Mouse (Mus musculus) midbrain, embryonic 15.5 days (tissue): ENCODE data around the gene Hs3st5. TPM values are rescaled to one million over a fixed set of nuclear protein-coding genes. Genes with fewer than 3 reads are reported as not detected.
"Not testable (repeated sequence)": the region's sequence is repeated elsewhere in the genome, so short reads cannot be mapped to it uniquely, and the experiment has no call there.

Experiments used
- ATAC-seq: fragments of 200-750 bp; cut with Nextera tagmentation; replicated peaks from 2 replicates; pipeline ENCODE4 v1.8.0; 2017; ENCODE audit warnings: moderate TSS enrichment
- H3K27ac ChIP-seq: fragments of 300-500 bp; sonication (generic); 2 replicates; pipeline ENCODE4 v1.5.1; 2015; ENCODE audit warnings: mild to moderate bottlenecking, inconsistent platforms
- H3K27me3 ChIP-seq: fragments of 300-500 bp; sonication (generic); replicated peaks from 2 replicates; pipeline ENCODE4 v1.6.1; 2015; ENCODE audit warnings: inconsistent platforms
- H3K36me3 ChIP-seq: fragments of 300-500 bp; sonication (generic); replicated peaks from 2 replicates; pipeline ENCODE4 v1.6.1; 2015; ENCODE audit warnings: inconsistent platforms
- H3K4me1 ChIP-seq: fragments of 300-500 bp; sonication (generic); 2 replicates; pipeline ENCODE4 v1.6.1; 2015; ENCODE audit warnings: inconsistent platforms
- H3K4me2 ChIP-seq: fragments of 300-500 bp; sonication (generic); 2 replicates; pipeline ENCODE4 v1.6.1; 2015; ENCODE audit warnings: inconsistent platforms, mild to moderate bottlenecking, moderate library complexity
- H3K4me3 ChIP-seq: fragments of 300-500 bp; sonication (generic); 2 replicates; pipeline ENCODE4 v1.5.1; 2015; ENCODE audit warnings: mild to moderate bottlenecking, inconsistent platforms
- H3K9ac ChIP-seq: fragments of 300-500 bp; sonication (generic); 2 replicates; pipeline ENCODE4 v1.6.1; 2015; ENCODE audit warnings: mild to moderate bottlenecking, inconsistent platforms
- H3K9me3 ChIP-seq: fragments of 300-500 bp; sonication (generic); 2 replicates; pipeline ENCODE4 v1.6.1; 2016; ENCODE audit warnings: inconsistent platforms
- WGBS: fragments of 180-500 bp; shearing (Covaris S2); methylation state at CpG from one replicate; pipeline ENCODE4 v1.1.7; 2015; ENCODE audit warnings: mixed read lengths; 5-methylcytosine and 5-hydroxymethylcytosine counted together
- polyA plus RNA-seq: library from polyadenylated mRNA; unstranded; fragments of >200 nt; fragmentation: Nextera tagmentation; extraction: Ambion mirVana; gene quantifications from 2 replicates; pipeline ENCODE4 v1.2.1, GENCODE M21; 2015

Gene Hs3st5
- polyA plus RNA-seq, 1 experiment from 2014 or later: 23.4 TPM

DNA sequence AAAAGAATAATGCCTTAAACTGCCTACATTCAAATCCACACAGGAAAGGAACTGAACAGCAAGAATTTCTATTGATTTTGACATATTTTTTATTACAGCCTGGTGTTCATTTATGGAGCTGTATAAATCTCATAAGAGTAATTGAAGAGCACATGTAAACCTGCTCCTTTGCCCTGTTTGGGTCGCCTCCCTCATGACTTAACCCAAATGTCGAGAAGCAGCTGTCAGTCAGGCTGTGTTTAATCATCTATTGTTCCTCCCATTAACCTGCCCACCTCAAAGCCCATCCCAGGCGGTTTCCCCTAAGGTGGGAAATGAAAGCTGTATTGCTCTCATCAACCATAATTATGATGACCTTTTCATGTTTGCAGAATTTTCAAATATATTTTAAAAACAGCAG is 65.9 kb downstream of the Hs3st5 start:
- no peak overlapping the region for H3K4me3 ChIP-seq
- H3K9me3 ChIP-seq: no peaks in the 10 kb centered on the region
- peak; percentile 57; the same call in 1 of the 2 replicates for ATAC-seq
- no peaks in the 10 kb centered on the region for H3K36me3 ChIP-seq
- peak overlapping the region; percentile 24; the same call in 1 of the 2 replicates for H3K27ac ChIP-seq
- WGBS: 55% methylated on average over 3 of the region's 3 CpGs
- peaks cover 11% of the 10 kb centered on the region for H3K4me1 ChIP-seq
- H3K9ac ChIP-seq: no peak overlapping the region
- no peaks in the 10 kb centered on the region for H3K27me3 ChIP-seq
- no peak overlapping the region for H3K4me2 ChIP-seq

DNA sequence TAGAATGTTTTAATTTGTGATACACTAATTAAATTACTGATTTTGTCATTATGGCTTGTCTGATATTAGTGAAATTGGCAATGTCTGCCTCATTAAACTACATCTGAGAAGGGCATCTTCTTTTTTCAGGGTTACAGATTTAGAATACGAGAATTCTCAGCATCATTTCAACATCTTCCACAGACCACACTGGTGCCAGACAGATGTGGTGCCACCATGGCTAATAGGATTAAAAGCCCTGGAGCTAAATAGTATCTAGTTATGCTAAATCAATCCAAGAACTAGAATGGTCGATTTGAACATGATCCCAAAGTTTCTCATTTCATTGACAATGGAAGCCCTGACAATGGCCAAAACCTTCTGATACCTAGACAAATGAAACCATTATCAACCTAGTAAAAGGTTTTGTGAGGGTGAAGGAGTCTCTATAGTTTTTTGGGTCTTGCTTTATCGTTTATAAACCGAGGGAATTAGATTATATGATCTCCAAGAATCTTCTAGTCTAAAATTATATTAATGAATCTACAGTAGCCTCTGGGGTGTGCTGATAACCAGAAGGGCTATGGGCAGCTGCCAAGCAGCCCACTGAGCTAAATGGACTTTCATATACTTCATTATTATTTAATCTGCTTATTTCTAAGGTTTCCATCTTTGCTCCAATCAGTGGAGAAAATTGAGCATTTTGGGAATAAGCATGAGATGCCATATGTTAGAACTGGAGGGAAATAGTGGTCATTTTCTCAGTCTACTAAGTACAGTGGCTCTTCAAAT is 71.9 kb downstream of the Hs3st5 start:
- Histone ChIP-seq H3K4me3 (no peak overlapping the region), H3K4me2 (no peak overlapping the region), H3K4me1 (no peaks in the 10 kb centered on the region), H3K9ac (no peak overlapping the region), H3K9me3 (no peaks in the 10 kb centered on the region), H3K27ac (no peak overlapping the region), H3K27me3 (no peaks in the 10 kb centered on the region), H3K36me3 (no peaks in the 10 kb centered on the region)
- 29% methylated on average over 4 of the region's 4 CpGs for WGBS
- ATAC-seq: peak; percentile 63; the same call in 1 of the 2 replicates

GRCm38 (mm10) chr10:36610400-36610799 is 103.8 kb downstream of the Hs3st5 start:
- H3K4me2 ChIP-seq: no peak overlapping the region
- no peaks in the 10 kb centered on the region for H3K9me3 ChIP-seq
- H3K27me3 ChIP-seq: no peaks in the 10 kb centered on the region
- H3K9ac ChIP-seq: no peak overlapping the region
- no peaks in the 10 kb centered on the region for H3K36me3 ChIP-seq
- no peak for ATAC-seq
- H3K4me1 ChIP-seq: no peaks in the 10 kb centered on the region
- H3K27ac ChIP-seq: no peak overlapping the region
- no peak overlapping the region for H3K4me3 ChIP-seq
- WGBS: 81% methylated on average over 1 of the region's 1 CpGs

DNA sequence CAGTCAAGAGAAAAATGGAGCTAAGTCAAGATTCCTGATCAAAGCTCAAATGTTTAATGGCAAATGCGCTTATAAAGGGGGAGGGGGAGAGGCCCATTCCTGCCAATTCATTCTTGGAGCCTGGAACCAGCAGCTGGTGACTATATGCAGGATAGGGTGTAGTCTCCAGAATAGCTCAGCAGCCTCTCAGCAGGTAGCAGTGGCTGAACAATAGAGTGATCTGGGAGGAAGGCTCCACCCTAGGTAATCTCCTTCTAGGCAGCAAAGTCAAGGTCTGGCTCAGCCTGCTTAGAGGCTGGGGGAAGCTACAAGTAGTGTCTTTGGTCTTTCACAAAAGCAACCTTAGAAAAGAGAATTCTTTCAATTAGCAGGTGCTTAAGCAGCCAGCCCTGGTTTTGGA is 104.8 kb downstream of the Hs3st5 start:
- not testable (repeated sequence) for H3K36me3 ChIP-seq
- WGBS: 28% methylated on average over 1 of the region's 1 CpGs

GRCm38 (mm10) chr10:36623037-36623436 is 116.4 kb downstream of the Hs3st5 start:
- Histone ChIP-seq H3K4me1 (no peaks in the 10 kb centered on the region), H3K9me3 (no peaks in the 10 kb centered on the region), H3K27ac (no peak overlapping the region), H3K9ac (no peak overlapping the region), H3K27me3 (no peaks in the 10 kb centered on the region), H3K36me3 (no peaks in the 10 kb centered on the region), H3K4me3 (no peak overlapping the region), H3K4me2 (no peak overlapping the region)
- 84% methylated on average over 1 of the region's 1 CpGs for WGBS
- ATAC-seq: no peak

More for the DNA sequence above, 104.8 kb downstream of the Hs3st5 start:
- not testable (repeated sequence) for H3K9me3 ChIP-seq, H3K4me1 ChIP-seq, H3K4me2 ChIP-seq, H3K9ac ChIP-seq, ATAC-seq, H3K27me3 ChIP-seq, H3K27ac ChIP-seq, H3K4me3 ChIP-seq

DNA sequence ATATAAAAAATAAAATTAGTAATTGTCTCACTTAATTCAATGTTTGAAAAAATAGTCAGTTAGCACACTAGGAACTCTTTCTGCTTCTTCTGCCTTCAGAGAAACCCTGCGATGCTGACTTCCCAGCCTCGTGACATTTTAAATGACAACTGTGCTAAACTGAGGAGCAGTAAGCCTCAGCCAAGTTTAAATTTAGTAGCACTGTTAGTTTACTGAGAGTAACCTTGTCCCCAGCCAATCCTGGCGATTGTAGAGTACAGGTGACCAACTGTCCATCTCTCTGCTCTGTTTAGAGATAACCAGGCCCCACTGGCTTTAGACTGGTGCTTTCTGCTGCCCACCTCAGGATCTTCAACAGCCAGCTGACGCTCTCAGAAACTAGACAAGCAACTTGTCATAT is 121.3 kb downstream of the Hs3st5 start:
- H3K4me2 ChIP-seq: no peak overlapping the region
- no peaks in the 10 kb centered on the region for H3K9me3 ChIP-seq
- no peak overlapping the region for H3K4me3 ChIP-seq
- 86% methylated on average over 4 of the region's 4 CpGs for WGBS
- H3K9ac ChIP-seq: no peak overlapping the region
- no peak overlapping the region for H3K27ac ChIP-seq
- no peaks in the 10 kb centered on the region for H3K4me1 ChIP-seq
- ATAC-seq: no peak
- no peaks in the 10 kb centered on the region for H3K36me3 ChIP-seq
- H3K27me3 ChIP-seq: no peaks in the 10 kb centered on the region

DNA sequence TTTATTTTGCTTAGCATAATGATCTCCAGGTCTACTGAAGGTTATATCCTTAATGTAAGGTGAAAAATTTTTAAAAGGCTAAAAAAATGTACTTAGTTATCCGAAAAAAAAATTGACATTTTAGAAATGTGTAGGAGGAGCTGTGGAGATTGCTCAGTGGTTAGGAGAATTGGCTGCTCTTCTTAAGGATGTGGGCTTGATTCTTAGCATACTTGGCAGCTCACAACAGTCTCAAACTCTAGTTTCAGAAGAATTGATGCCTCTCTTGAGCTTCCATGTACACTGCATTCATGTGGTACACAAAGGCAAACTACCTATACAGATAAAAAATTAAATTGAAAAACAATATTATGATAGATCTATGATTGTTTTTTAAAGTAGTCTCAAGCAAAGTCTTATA is 125.1 kb downstream of the Hs3st5 start:
- Histone ChIP-seq H3K36me3 (no peaks in the 10 kb centered on the region), H3K4me3 (no peak overlapping the region), H3K4me2 (no peak overlapping the region), H3K9me3 (no peaks in the 10 kb centered on the region), H3K9ac (no peak overlapping the region), H3K27me3 (no peaks in the 10 kb centered on the region), H3K4me1 (no peaks in the 10 kb centered on the region), H3K27ac (no peak overlapping the region)
- 78% methylated on average over 1 of the region's 1 CpGs for WGBS
- ATAC-seq: no peak

- Histone ChIP-seq H3K9me3 (no peaks in the 10 kb centered on the region), H3K4me3 (no peak overlapping the region), H3K4me1 (no peaks in the 10 kb centered on the region), H3K27ac (no peak overlapping the region), H3K36me3 (no peaks in the 10 kb centered on the region), H3K4me2 (no peak overlapping the region), H3K9ac (no peak overlapping the region), H3K27me3 (no peaks in the 10 kb centered on the region)
- no peak for ATAC-seq
- WGBS: 88% methylated on average over 5 of the region's 5 CpGs
Observed at GRCm38 (mm10) chr10:36650653-36651052, 144.0 kb downstream of the Hs3st5 start.

DNA sequence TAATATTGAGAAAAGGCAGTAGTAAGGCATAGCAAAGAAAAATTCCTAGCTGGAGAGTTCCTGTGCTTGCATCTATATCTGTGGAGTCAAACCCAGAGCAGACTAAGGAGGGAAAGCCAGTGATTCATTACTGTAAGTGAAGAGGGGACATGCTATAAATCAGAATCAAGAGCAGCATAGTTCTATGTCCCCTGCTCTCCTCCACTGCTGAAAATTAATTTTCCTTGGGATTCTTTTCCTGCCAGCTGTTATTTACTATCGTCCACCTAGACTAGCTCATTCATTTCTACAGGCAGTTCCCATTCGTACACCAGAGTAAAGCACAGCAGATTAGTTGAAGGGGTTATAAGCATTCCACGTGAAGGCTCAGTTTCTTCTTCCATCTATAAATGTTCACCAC is 207.4 kb downstream of the Hs3st5 start:
- no peaks in the 10 kb centered on the region for H3K4me1 ChIP-seq
- WGBS: 89% methylated on average over 3 of the region's 3 CpGs
- H3K27me3 ChIP-seq: no peaks in the 10 kb centered on the region
- H3K9ac ChIP-seq: no peak overlapping the region
- H3K4me2 ChIP-seq: no peak overlapping the region
- no peak overlapping the region for H3K4me3 ChIP-seq
- H3K9me3 ChIP-seq: no peaks in the 10 kb centered on the region
- no peaks in the 10 kb centered on the region for H3K36me3 ChIP-seq
- ATAC-seq: no peak
- H3K27ac ChIP-seq: no peak overlapping the region

GRCm38 (mm10) chr10:36726239-36726638 is 219.6 kb downstream of the Hs3st5 start:
- Histone ChIP-seq H3K4me1 (no peaks in the 10 kb centered on the region), H3K27me3 (no peaks in the 10 kb centered on the region), H3K36me3 (no peaks in the 10 kb centered on the region), H3K9ac (no peak overlapping the region), H3K4me3 (no peak overlapping the region), H3K4me2 (no peak overlapping the region), H3K9me3 (no peaks in the 10 kb centered on the region), H3K27ac (no peak overlapping the region)
- peak; percentile 55; the same call in 1 of the 2 replicates for ATAC-seq
- WGBS: 70% methylated on average over 3 of the region's 3 CpGs

DNA sequence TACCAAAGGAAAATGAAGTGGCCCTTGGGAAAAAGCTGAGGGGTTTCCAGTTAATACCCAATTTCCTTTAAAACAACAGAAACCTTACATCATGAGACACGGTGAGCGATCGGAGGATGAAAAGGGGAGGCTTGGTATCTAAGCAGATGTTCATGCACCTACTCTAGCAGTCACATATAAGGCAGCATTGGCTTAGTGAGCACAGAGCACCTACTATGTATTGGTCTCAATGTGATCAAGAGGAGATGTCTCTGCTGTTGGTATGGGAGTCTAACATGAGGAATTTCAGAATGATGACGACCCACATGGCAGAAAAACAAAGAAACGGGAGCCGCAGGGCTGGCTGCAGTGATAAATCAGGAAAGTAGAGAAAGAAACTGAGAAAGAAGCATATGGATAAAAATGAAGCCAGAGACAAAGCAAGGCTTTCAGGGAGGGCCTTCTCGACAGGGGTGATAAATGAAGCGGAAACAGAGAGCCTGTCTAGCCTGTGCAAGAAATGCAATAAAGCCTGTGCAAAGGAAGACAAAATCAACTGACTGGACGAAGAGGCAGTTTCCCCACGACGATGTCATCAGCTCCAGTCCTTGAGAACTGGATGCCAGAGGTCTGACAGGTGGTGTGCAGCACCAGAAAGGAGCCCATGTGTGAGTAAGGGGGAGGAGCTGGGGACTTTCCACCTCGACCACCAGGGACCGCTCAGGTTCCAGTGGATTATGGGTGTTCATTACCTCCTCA is 222.9 kb downstream of the Hs3st5 start:
- Histone ChIP-seq H3K27ac (no peak overlapping the region), H3K27me3 (no peaks in the 10 kb centered on the region), H3K9ac (no peak overlapping the region), H3K4me3 (no peak overlapping the region), H3K36me3 (no peaks in the 10 kb centered on the region), H3K9me3 (no peaks in the 10 kb centered on the region), H3K4me2 (no peak overlapping the region), H3K4me1 (no peaks in the 10 kb centered on the region)
- peak; percentile 56; the same call in 1 of the 2 replicates for ATAC-seq
- 60% methylated on average over 13 of the region's 13 CpGs for WGBS

DNA sequence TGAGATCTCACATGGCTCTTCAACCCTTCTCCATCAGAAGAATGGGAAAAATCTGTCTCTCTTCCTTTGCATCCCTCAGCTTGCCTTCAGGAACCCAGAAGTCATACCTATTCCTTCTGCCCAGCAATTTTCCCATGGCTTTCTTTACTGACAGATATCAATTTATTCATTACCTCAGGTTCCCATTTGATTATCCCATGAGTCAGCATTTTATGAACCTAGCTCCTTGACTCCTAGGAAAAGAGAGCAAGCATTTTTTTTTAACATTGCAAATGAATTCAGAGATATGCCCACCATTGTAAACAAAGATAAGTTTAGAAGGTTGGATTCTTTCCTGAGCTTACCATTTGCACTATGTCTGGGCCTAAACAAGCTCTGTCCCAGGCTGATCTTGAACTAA is 232.8 kb downstream of the Hs3st5 start:
- Histone ChIP-seq H3K4me2 (no peak overlapping the region), H3K27ac (no peak overlapping the region), H3K27me3 (no peaks in the 10 kb centered on the region), H3K9ac (no peak overlapping the region), H3K36me3 (no peaks in the 10 kb centered on the region), H3K4me1 (no peaks in the 10 kb centered on the region), H3K4me3 (no peak overlapping the region), H3K9me3 (no peaks in the 10 kb centered on the region)
- ATAC-seq: no peak

GRCm38 (mm10) chr10:36750021-36750420 is 243.4 kb downstream of the Hs3st5 start:
- Histone ChIP-seq H3K9ac (no peak overlapping the region), H3K9me3 (no peaks in the 10 kb centered on the region), H3K4me2 (no peak overlapping the region), H3K27me3 (no peaks in the 10 kb centered on the region), H3K27ac (no peak overlapping the region), H3K4me1 (no peaks in the 10 kb centered on the region), H3K4me3 (no peak overlapping the region), H3K36me3 (no peaks in the 10 kb centered on the region)
- 69% methylated on average over 1 of the region's 1 CpGs for WGBS
- peak; percentile 67; the same call in 1 of the 2 replicates for ATAC-seq
